Mouse (Mus musculus): ENCODE measurements around the gene Tlr8. TPM values are rescaled to one million over a fixed set of nuclear protein-coding genes. Genes with fewer than 3 reads are reported as not detected.

Tlr8 gene
- polyA plus RNA-seq, 1 experiment from 2014 or later: 0.08 TPM

DNA sequence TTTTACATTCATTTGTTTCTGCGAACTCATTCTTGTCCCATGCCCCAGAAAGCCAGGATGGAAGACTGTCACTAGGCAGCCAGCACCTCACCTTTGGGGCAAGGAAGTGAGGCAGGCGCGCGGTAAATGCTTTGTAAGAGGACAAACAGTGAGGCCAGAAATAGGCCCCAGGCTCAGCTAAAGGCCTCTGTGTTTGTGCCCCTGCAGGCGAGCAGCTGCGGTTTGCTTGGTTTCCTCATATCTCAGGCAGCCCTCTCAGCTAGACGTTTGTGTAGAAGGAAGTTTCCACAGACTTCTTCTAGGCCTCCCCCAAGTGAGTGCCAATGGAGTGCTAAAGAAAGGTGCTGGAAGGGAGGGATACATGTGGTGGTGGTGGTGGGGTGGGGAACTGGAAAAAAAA is 37.0 kb downstream of the Tlr8 start:
- Histone ChIP-seq H3K27me3 (0 out of 2 replicates have a peak, but pooled peaks cover 3% of the 10 kb centered on the region), H3K9ac (no peak overlapping the region), H3K4me3 (no peak overlapping the region), H3K27ac (no peak overlapping the region), H3K9me3 (no peaks in the 10 kb centered on the region), H3K4me2 (replicated peaks) (no peak overlapping the region), H3K36me3 (no peaks in the 10 kb centered on the region), H3K4me1 (no peaks in the 10 kb centered on the region)
- ATAC-seq (ENCODE audit: insufficient number of reproducible peaks, insufficient read depth, low FRiP score, low TSS enrichment): no peak
- 80% methylated on average over 7 of the region's 7 CpGs for WGBS

DNA sequence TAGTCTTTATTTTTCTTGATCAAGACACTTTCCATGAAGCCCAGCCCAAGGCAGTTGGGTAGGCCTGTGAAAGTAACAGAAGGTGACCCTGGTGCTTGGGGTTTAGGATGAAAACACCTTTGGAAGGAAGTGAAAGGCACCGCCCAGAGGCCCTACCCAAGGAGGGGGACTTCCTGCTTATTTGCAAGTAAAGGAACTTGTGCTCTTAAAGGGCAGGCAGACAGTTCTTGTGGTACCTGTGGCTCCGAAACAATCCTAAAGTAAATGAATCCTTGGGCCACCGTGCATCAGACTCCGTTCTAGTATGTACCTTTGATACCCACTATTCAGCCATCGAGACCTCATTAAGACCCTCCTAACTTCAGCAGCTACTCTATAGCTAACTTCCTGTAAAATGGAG is 37.6 kb downstream of the Tlr8 start:
- H3K4me3 ChIP-seq: no peak overlapping the region
- no peak overlapping the region for H3K4me2 ChIP-seq (replicated peaks)
- ATAC-seq (ENCODE audit: insufficient number of reproducible peaks, insufficient read depth, low FRiP score, low TSS enrichment): no peak
- no peaks in the 10 kb centered on the region for H3K9me3 ChIP-seq
- 0 out of 2 replicates have a peak, but pooled peaks cover 4% of the 10 kb centered on the region for H3K27me3 ChIP-seq
- H3K36me3 ChIP-seq: no peaks in the 10 kb centered on the region
- H3K27ac ChIP-seq: no peak overlapping the region
- no peak overlapping the region for H3K9ac ChIP-seq
- 93% methylated on average over 5 of the region's 5 CpGs for WGBS
- H3K4me1 ChIP-seq: no peaks in the 10 kb centered on the region

DNA sequence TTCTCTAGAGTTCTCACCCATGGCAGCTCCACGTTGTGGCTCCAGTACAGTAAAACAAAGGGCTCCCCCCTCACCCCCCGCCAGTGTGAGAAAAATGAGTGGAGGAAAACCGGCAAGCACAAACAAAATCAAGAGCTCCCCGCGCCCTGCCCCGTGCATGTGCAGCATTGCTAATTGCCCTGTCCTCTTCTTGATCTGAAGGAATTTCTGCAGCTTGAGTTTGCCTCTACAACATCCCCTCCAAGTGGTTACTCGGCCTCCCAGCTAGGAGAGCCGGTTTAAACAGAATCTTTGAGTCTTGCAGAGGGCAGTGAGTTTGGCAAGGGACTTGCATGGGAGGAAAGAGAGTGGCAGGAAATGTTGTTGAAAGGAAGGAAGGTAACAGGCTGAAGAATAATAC is 51.4 kb downstream of the Tlr8 start:
- Histone ChIP-seq H3K4me2 (replicated peaks) (no peak overlapping the region), H3K4me1 (no peaks in the 10 kb centered on the region), H3K9ac (no peak overlapping the region), H3K27me3 (peaks cover 18% of the 10 kb centered on the region), H3K9me3 (no peaks in the 10 kb centered on the region), H3K27ac (no peak overlapping the region), H3K4me3 (no peak overlapping the region), H3K36me3 (no peaks in the 10 kb centered on the region)
- WGBS: 20% methylated on average over 8 of the region's 8 CpGs
- peak; percentile 81 for ATAC-seq (ENCODE audit: insufficient number of reproducible peaks, insufficient read depth, low FRiP score, low TSS enrichment)

DNA sequence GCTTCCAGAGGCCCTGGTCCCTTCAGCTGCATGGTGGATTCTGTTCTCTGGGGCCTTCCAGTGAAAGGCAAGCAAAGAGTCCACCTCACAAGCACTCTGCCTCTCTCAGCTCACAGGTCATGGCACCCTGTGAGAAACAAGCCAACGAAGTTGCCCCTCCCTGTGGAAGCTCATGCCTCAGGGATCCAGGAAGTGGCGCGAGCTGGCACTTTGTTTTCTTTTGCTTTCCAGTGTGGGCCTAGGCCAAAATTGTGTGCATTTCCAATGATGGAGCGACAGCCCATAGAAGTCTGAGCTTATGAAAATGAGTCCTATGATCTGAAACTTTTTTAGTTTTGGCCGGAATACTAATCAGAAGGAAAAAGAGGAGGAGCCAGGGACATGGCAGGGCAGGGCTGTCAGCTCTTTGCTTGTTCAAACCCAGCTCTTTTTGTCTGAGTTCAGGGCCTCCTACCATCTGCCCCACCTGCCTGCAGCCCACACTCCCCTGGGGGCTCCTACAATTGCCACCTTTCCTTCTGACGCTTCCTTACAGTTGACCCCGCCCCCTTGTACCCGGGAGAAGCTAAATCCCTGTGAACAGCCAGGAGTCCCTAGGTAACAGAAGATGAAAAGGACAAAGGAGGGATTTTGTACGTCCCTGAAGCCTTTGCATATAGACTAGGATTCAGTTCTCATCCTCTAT is 52.1 kb downstream of the Tlr8 start:
- Histone ChIP-seq H3K27me3 (peaks cover 18% of the 10 kb centered on the region), H3K9ac (no peak overlapping the region), H3K4me3 (no peak overlapping the region), H3K27ac (no peak overlapping the region), H3K4me1 (no peaks in the 10 kb centered on the region), H3K9me3 (no peaks in the 10 kb centered on the region), H3K36me3 (no peaks in the 10 kb centered on the region), H3K4me2 (replicated peaks) (no peak overlapping the region)
- 0 out of 2 replicates have a peak, but pooled peaks have one; percentile 54 for ATAC-seq (ENCODE audit: insufficient number of reproducible peaks, insufficient read depth, low FRiP score, low TSS enrichment)
- 52% methylated on average over 9 of the region's 9 CpGs for WGBS

DNA sequence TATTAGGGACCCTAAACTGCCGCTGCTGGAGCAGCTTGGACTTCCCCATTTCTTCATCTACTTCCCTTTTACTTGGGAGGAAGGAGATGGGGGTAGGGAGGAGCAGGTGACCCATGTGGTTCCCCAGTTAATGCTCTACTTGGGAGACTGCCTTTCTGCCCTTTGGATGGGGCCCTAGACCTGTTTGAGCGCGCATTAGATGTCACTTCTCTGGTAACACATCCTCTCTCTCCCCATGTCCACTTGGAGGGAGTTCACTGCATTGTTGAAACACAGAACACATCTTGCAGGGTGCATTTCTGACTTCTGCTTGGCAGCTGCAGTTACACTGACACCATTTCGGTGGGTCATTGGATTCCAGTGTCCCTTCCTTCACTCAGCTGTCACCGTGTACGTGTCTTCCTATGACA is 53.8 kb downstream of the Tlr8 start:
- no peak for ATAC-seq (ENCODE audit: insufficient number of reproducible peaks, insufficient read depth, low FRiP score, low TSS enrichment)
- no peak overlapping the region for H3K9ac ChIP-seq
- no peak overlapping the region for H3K27ac ChIP-seq
- H3K4me3 ChIP-seq: no peak overlapping the region
- peaks cover 18% of the 10 kb centered on the region for H3K27me3 ChIP-seq
- H3K36me3 ChIP-seq: no peaks in the 10 kb centered on the region
- 0 out of 2 replicates have a peak overlapping the region, but pooled peaks have one; percentile 7 for H3K4me2 ChIP-seq (replicated peaks)
- no peaks in the 10 kb centered on the region for H3K4me1 ChIP-seq
- WGBS: 55% methylated on average over 6 of the region's 6 CpGs
- no peaks in the 10 kb centered on the region for H3K9me3 ChIP-seq

DNA sequence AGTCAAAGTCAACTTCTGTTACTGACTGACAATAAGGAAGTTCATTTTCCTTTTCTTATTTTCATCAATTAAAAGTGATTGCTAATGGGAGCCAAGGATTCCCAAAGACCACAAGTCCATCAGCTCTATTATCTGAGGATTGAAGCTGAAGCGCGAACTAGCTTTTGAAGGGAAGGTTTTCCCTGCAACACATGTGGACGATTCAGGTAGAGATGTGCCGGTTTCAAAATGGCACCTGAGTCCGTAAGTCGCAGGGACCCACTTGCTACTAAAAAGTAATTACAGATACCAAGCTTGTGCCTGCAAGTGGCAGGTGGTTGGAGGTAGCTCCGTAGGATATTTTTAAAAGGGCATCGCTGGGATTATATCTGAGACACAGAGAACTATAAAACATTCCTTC is 54.3 kb downstream of the Tlr8 start:
- peaks cover 18% of the 10 kb centered on the region for H3K27me3 ChIP-seq
- 67% methylated on average over 8 of the region's 8 CpGs for WGBS
- no peak overlapping the region for H3K4me3 ChIP-seq
- H3K4me1 ChIP-seq: no peaks in the 10 kb centered on the region
- H3K9me3 ChIP-seq: no peaks in the 10 kb centered on the region
- no peak for ATAC-seq (ENCODE audit: insufficient number of reproducible peaks, insufficient read depth, low FRiP score, low TSS enrichment)
- no peak overlapping the region for H3K27ac ChIP-seq
- H3K36me3 ChIP-seq: no peaks in the 10 kb centered on the region
- no peak overlapping the region for H3K9ac ChIP-seq
- peak overlapping the region; percentile 45 for H3K4me2 ChIP-seq (replicated peaks)

DNA sequence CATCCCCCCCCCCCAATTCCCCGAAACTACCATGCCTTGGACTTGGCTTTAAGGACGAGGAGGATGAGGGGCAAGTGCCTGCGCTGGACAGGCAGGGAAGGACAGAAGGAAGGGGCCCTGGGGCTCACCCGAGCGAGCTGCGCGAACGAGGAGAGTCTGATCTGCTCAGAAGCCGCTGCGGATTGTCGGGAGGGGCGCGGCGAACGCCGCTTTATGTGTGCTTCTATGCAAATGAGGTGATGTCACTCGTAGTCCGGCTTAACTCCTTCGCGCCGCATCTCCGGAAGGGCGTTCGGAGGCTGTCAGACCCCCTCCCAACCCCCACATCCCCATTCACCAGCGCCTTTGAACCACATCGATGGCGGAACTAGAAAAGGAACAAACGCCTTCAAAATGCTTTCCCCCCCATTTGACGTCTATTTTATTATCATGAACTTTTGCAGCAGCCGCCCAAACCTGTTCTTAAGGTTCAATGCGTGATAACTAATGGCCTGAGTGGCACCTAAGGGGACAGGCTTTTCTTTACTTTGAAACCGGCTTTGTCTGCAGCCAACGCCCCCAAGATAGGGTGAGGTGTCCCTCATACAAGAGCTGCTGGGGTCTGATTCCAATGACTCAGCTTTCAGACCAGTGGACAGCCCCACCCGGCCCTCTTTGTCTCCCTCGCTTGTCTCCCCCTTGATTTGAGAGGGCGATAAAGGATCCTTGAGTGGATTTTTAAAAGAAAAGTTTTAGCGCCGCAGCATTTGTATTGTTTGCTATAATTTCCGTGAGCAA is 55.0 kb downstream of the Tlr8 start, which contains the start of gene Tmsb4x:
Gene Tmsb4x, minus strand, starts transcription at position 338 of the 777 bp plus-strand sequence.
- peak within 1 kb of the TSS; percentile 83 for H3K27ac ChIP-seq
- WGBS: 27% methylated on average over 39 of the region's 39 CpGs
- H3K4me2 ChIP-seq (replicated peaks): peak within 1 kb of the TSS; percentile 45
- H3K4me3 ChIP-seq: peak within 1 kb of the TSS; percentile 52
- H3K36me3 ChIP-seq: no peaks in the 10 kb centered on the region
- peaks cover 21% of the 10 kb centered on the region for H3K27me3 ChIP-seq
- ATAC-seq (ENCODE audit: insufficient number of reproducible peaks, insufficient read depth, low FRiP score, low TSS enrichment): peak; percentile 79
- H3K9me3 ChIP-seq: no peaks in the 10 kb centered on the region
- H3K4me1 ChIP-seq: no peaks in the 10 kb centered on the region
- peak within 1 kb of the TSS; percentile 68 for H3K9ac ChIP-seq

DNA sequence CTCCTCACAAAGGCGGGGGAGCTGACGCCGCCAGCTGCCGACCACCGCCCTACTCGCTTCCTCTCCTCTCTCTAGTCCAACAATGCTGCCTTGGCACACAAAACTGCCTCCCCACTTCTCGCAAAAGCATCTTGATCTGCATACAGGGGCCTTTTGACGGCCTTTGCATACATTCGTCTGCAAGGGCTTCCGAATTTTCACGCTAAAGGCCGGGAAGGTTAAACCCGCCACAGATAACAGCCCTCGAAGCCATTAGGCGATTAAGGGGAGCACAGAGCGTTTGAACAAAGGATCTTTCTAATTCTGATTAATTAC is 55.7 kb downstream of the Tlr8 start:
- 23% methylated on average over 16 of the region's 16 CpGs for WGBS
- ATAC-seq (ENCODE audit: insufficient number of reproducible peaks, insufficient read depth, low FRiP score, low TSS enrichment): no peak
- peaks cover 21% of the 10 kb centered on the region for H3K27me3 ChIP-seq
- peak overlapping the region; percentile 83 for H3K27ac ChIP-seq
- peak overlapping the region; percentile 68 for H3K9ac ChIP-seq
- peak overlapping the region; percentile 52 for H3K4me3 ChIP-seq
- no peaks in the 10 kb centered on the region for H3K36me3 ChIP-seq
- peak overlapping the region; percentile 45 for H3K4me2 ChIP-seq (replicated peaks)
- H3K4me1 ChIP-seq: no peaks in the 10 kb centered on the region
- no peaks in the 10 kb centered on the region for H3K9me3 ChIP-seq

DNA sequence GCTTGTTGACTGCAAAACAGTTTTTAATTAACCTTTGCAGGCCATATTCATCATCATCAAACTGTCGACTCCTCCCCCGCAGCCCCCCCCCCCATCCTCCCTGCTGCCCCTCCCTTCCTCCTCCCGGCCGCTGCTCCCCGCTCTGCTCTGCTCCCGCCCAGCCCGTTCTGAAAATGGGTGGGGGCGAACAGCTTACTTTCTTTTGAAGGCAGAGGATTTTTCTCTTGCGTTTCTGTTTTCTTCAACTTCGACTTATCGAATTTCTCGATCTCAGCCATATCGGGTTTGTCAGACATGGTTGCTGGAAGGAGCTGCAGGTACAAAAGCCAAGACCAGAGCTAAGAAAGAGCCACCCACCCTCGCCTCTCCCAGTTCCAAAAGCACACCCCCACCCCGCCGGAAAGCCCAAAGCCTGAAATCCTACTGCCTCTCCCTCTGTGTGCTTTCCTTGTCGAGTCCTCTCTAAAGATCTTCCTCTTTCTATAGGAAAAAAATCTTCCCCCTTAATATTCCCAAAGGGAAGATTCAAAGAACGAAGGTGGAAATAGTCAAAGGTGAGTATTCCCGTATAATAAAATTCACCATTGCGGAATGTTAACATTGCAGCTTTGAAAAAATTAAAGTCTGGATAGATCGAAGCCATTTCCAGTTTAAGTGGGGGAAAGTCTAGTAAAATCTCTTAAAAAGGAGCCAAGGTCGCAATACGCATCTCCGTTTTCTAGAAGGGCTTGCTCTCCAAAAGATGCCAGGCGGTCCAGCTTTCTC is 56.2 kb downstream of the Tlr8 start:
- peaks cover 21% of the 10 kb centered on the region for H3K27me3 ChIP-seq
- 24% methylated on average over 25 of the region's 25 CpGs for WGBS

DNA sequence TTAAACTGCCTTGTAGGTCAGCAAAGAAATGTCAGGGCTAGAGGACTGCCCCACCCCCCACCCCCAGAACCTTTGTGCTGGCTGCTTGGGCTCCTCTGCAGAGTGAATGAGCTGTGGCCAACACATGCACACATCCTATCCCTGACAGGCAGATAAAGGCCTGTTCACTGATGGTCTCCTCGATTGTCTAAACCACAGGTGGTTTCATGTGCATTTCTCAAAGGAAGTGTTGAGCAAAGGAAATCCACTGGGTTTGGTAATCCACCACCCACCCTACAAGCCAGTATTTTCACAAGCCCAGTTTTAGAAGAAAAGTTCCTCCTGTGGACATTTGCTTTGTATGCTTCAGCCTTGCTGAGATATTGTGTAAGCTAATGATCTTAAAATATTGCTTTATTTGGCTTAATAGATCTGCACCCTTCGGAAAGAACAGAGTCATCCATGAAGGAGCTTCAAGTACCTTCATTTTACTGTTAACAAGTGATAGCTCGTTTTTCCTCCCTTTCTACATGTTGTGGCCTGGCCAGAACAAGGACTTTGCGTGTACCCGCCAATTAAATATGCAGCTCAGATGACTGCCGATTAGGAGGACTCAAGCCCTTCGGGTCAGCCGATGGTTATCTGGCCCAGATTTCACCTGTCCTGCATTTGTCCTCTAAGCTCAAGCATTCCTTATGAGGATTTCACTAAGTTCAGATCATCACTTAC is 58.2 kb downstream of the Tlr8 start:
- no peak for ATAC-seq (ENCODE audit: insufficient number of reproducible peaks, insufficient read depth, low FRiP score, low TSS enrichment)
- 56% methylated on average over 8 of the region's 8 CpGs for WGBS

More for the DNA sequence above, 56.2 kb downstream of the Tlr8 start:
- peak overlapping the region; percentile 45 for H3K4me2 ChIP-seq (replicated peaks)
- no peaks in the 10 kb centered on the region for H3K9me3 ChIP-seq
- H3K36me3 ChIP-seq: no peaks in the 10 kb centered on the region
- H3K9ac ChIP-seq: peak overlapping the region; percentile 68
- H3K27ac ChIP-seq: peak overlapping the region; percentile 83
- H3K4me1 ChIP-seq: no peaks in the 10 kb centered on the region
- no peak for ATAC-seq (ENCODE audit: insufficient number of reproducible peaks, insufficient read depth, low FRiP score, low TSS enrichment)
- peak overlapping the region; percentile 52 for H3K4me3 ChIP-seq

DNA sequence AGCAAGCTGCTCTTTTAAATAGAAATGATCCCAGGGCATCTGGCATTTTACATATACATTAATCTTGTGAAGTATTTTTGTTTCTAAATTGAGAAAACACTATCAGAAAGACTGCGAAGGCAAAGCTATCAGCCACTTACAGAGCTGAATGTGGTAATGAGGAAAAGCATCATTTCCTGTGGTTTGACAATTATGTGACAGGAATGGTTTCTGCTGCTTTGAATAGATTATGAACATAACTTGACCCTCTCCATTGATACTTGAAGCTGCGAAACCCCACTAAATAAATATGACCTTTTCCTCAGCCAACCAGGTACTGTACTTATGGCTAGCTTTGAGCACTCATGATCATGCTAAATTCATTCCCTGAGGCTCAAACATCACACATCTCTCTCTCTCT is 62.8 kb downstream of the Tlr8 start:
- ATAC-seq (ENCODE audit: insufficient number of reproducible peaks, insufficient read depth, low FRiP score, low TSS enrichment): no peak
- no peak overlapping the region for H3K4me3 ChIP-seq
- H3K36me3 ChIP-seq: no peaks in the 10 kb centered on the region
- 83% methylated on average over 2 of the region's 2 CpGs for WGBS
- no peaks in the 10 kb centered on the region for H3K4me1 ChIP-seq
- no peaks in the 10 kb centered on the region for H3K9me3 ChIP-seq
- no peak overlapping the region for H3K27ac ChIP-seq
- no peak overlapping the region for H3K4me2 ChIP-seq (replicated peaks)
- H3K9ac ChIP-seq: no peak overlapping the region
- peaks cover 9% of the 10 kb centered on the region; the same call in 1 of the 2 replicates for H3K27me3 ChIP-seq

More for the DNA sequence above, 58.2 kb downstream of the Tlr8 start:
- Histone ChIP-seq H3K9ac (no peak overlapping the region), H3K9me3 (no peaks in the 10 kb centered on the region), H3K4me1 (no peaks in the 10 kb centered on the region), H3K27me3 (peaks cover 21% of the 10 kb centered on the region), H3K4me3 (no peak overlapping the region), H3K27ac (no peak overlapping the region), H3K36me3 (no peaks in the 10 kb centered on the region), H3K4me2 (replicated peaks) (no peak overlapping the region)

Measured in embryonic facial prominence, embryonic 12.5 days (tissue).